Mouse (Mus musculus) heart, embryonic 10.5 days (tissue): ENCODE data around the gene Mta3. TPM values are rescaled to one million over a fixed set of nuclear protein-coding genes. Genes with fewer than 3 reads are reported as not detected.
A peak's percentile ranks its signal among the peaks of the same experiment; 100 is the strongest.

Experiments
- DNase-seq: peaks from one replicate; pipeline ENCODE4 v3.0.0-alpha.2; 2017; ENCODE audit warnings: low spot score
- H3K27ac ChIP-seq: fragments of 300-500 bp; sonication (generic); 2 replicates; pipeline ENCODE4 v1.5.1; 2016; ENCODE audit warnings: mild to moderate bottlenecking
- H3K27me3 ChIP-seq: fragments of 300-500 bp; sonication (generic); 2 replicates; pipeline ENCODE4 v1.6.1; 2016; ENCODE audit warnings: mild to moderate bottlenecking; ENCODE audit not compliant: poor library complexity, insufficient read depth, severe bottlenecking
- H3K36me3 ChIP-seq: fragments of 300-500 bp; sonication (generic); 2 replicates; pipeline ENCODE4 v1.6.1; 2016; ENCODE audit warnings: mild to moderate bottlenecking, moderate library complexity
- H3K4me1 ChIP-seq: fragments of 300-500 bp; sonication (generic); 2 replicates; pipeline ENCODE4 v1.6.1; 2016; ENCODE audit warnings: mild to moderate bottlenecking
- H3K4me3 ChIP-seq: fragments of 300-500 bp; sonication (generic); 2 replicates; pipeline ENCODE4 v1.5.1; 2016; ENCODE audit warnings: mild to moderate bottlenecking, moderate library complexity
- H3K9me3 ChIP-seq: fragments of 300-500 bp; sonication (generic); 2 replicates; pipeline ENCODE4 v1.6.1; 2016; ENCODE audit warnings: mild to moderate bottlenecking, moderate library complexity
- WGBS: fragments of 180-500 bp; shearing (Covaris S2); methylation state at CpG from one replicate; pipeline ENCODE4 v1.1.7; 2016; 5-methylcytosine and 5-hydroxymethylcytosine counted together
- polyA plus RNA-seq: library from polyadenylated mRNA; unstranded; fragments of >200 nt; fragmentation: Nextera tagmentation; extraction: Ambion mirVana; gene quantifications from 2 replicates; pipeline ENCODE4 v1.2.1, GENCODE M21; 2016

The Mta3 gene
- polyA plus RNA-seq, 1 experiment from 2014 or later, result 50.5 TPM

- no peaks in the 10 kb centered on the region for H3K27me3 ChIP-seq
- DNase-seq, result peak; percentile 89
- H3K36me3 ChIP-seq, result peaks cover 35% of the 10 kb centered on the region
- H3K9me3 ChIP-seq, result no peaks in the 10 kb centered on the region
- peaks cover 28% of the 10 kb centered on the region for H3K4me1 ChIP-seq
- no peak overlapping the region for H3K4me3 ChIP-seq
- no peak overlapping the region for H3K27ac ChIP-seq
- WGBS, result 74% methylated on average over 11 of the region's 11 CpGs
These were observed 101.9 kb downstream of the Mta3 start for GRCm38 (mm10) chr17:83807778-83808398.

GRCm38 (mm10) chr17:83808476-83809098 lies 102.6 kb downstream of the Mta3 start:
- H3K4me1 ChIP-seq, result peaks cover 21% of the 10 kb centered on the region
- 83% methylated on average over 12 of the region's 12 CpGs for WGBS
- DNase-seq, result no peak
- no peak overlapping the region for H3K27ac ChIP-seq
- H3K4me3 ChIP-seq, result no peak overlapping the region
- no peaks in the 10 kb centered on the region for H3K9me3 ChIP-seq
- H3K36me3 ChIP-seq, result peaks cover 35% of the 10 kb centered on the region
- no peaks in the 10 kb centered on the region for H3K27me3 ChIP-seq

GRCm38 (mm10) chr17:83809197-83809829 lies 103.3 kb downstream of the Mta3 start:
- no peaks in the 10 kb centered on the region for H3K9me3 ChIP-seq
- WGBS, result 83% methylated on average over 17 of the region's 17 CpGs
- H3K4me3 ChIP-seq, result no peak overlapping the region
- peaks cover 14% of the 10 kb centered on the region for H3K4me1 ChIP-seq
- H3K27ac ChIP-seq, result no peak overlapping the region
- DNase-seq, result no peak
- H3K36me3 ChIP-seq, result peaks cover 35% of the 10 kb centered on the region
- no peaks in the 10 kb centered on the region for H3K27me3 ChIP-seq

GRCm38 (mm10) chr17:83810285-83810684 lies 104.3 kb downstream of the Mta3 start:
- peaks cover 8% of the 10 kb centered on the region; the same call in 1 of the 2 replicates for H3K4me1 ChIP-seq
- no peak for DNase-seq
- WGBS, result 85% methylated on average over 5 of the region's 5 CpGs
- no peak overlapping the region for H3K4me3 ChIP-seq
- H3K9me3 ChIP-seq, result no peaks in the 10 kb centered on the region
- no peak overlapping the region for H3K27ac ChIP-seq
- peaks cover 30% of the 10 kb centered on the region; the same call in 1 of the 2 replicates for H3K36me3 ChIP-seq
- no peaks in the 10 kb centered on the region for H3K27me3 ChIP-seq

GRCm38 (mm10) chr17:83812200-83812944 lies 106.4 kb downstream of the Mta3 start:
- no peaks in the 10 kb centered on the region for H3K27me3 ChIP-seq
- DNase-seq, result no peak
- no peaks in the 10 kb centered on the region for H3K9me3 ChIP-seq
- H3K4me1 ChIP-seq, result peaks cover 1% of the 10 kb centered on the region; the same call in 1 of the 2 replicates
- no peak overlapping the region for H3K27ac ChIP-seq
- H3K4me3 ChIP-seq, result no peak overlapping the region
- peaks cover 11% of the 10 kb centered on the region; the same call in 1 of the 2 replicates for H3K36me3 ChIP-seq
- 94% methylated on average over 17 of the region's 17 CpGs for WGBS

- peaks cover 11% of the 10 kb centered on the region; the same call in 1 of the 2 replicates for H3K36me3 ChIP-seq
- H3K27ac ChIP-seq, result no peak overlapping the region
- no peaks in the 10 kb centered on the region for H3K9me3 ChIP-seq
- no peaks in the 10 kb centered on the region for H3K27me3 ChIP-seq
- no peak for DNase-seq
- no peaks in the 10 kb centered on the region for H3K4me1 ChIP-seq
- H3K4me3 ChIP-seq, result no peak overlapping the region
- WGBS, result 89% methylated on average over 4 of the region's 4 CpGs
These were observed 107.1 kb downstream of the Mta3 start for GRCm38 (mm10) chr17:83813050-83813449.

- no peaks in the 10 kb centered on the region for H3K27me3 ChIP-seq
- peaks cover 7% of the 10 kb centered on the region; the same call in 1 of the 2 replicates for H3K36me3 ChIP-seq
- H3K27ac ChIP-seq, result no peak overlapping the region
- no peak for DNase-seq
- whole genome bisulfite sequencing, result 80% methylated on average over 7 of the region's 7 CpGs
- H3K9me3 ChIP-seq, result no peaks in the 10 kb centered on the region
- peaks cover 19% of the 10 kb centered on the region for H3K4me1 ChIP-seq
- H3K4me3 ChIP-seq, result no peak overlapping the region
These were observed 111.0 kb downstream of the Mta3 start for GRCm38 (mm10) chr17:83816996-83817395.

GRCm38 (mm10) chr17:83819503-83819902 lies 113.5 kb downstream of the Mta3 start:
- Histone ChIP-seq H3K27ac (no peak overlapping the region; the same call in 1 of the 2 replicates), H3K36me3 (peaks cover 2% of the 10 kb centered on the region; the same call in 1 of the 2 replicates), H3K4me3 (no peak overlapping the region), H3K9me3 (no peaks in the 10 kb centered on the region), H3K4me1 (peaks cover 32% of the 10 kb centered on the region), H3K27me3 (no peaks in the 10 kb centered on the region)
- no peak for DNase-seq
- 76% methylated on average over 8 of the region's 8 CpGs for WGBS

GRCm38 (mm10) chr17:83820701-83821100 lies 114.7 kb downstream of the Mta3 start:
- 87% methylated on average over 5 of the region's 5 CpGs for WGBS
- DNase-seq, result no peak
- Histone ChIP-seq H3K9me3 (no peaks in the 10 kb centered on the region), H3K27me3 (no peaks in the 10 kb centered on the region), H3K27ac (no peak overlapping the region), H3K4me1 (peaks cover 32% of the 10 kb centered on the region), H3K36me3 (peaks cover 2% of the 10 kb centered on the region; the same call in 1 of the 2 replicates), H3K4me3 (no peak overlapping the region)

- no peak overlapping the region for H3K27ac ChIP-seq
- H3K9me3 ChIP-seq, result no peaks in the 10 kb centered on the region
- DNase-seq, result no peak
- WGBS, result 91% methylated on average over 3 of the region's 3 CpGs
- H3K4me1 ChIP-seq, result peaks cover 32% of the 10 kb centered on the region
- no peaks in the 10 kb centered on the region for H3K27me3 ChIP-seq
- H3K4me3 ChIP-seq, result no peak overlapping the region
- H3K36me3 ChIP-seq, result peaks cover 2% of the 10 kb centered on the region; the same call in 1 of the 2 replicates
These were observed 115.9 kb downstream of the Mta3 start for GRCm38 (mm10) chr17:83821876-83822275.

GRCm38 (mm10) chr17:83823835-83824234 lies 117.9 kb downstream of the Mta3 start:
- H3K9me3 ChIP-seq, result no peaks in the 10 kb centered on the region
- 0 out of 2 replicates have a peak overlapping the region, but pooled peaks have one; percentile 9 for H3K27ac ChIP-seq
- H3K4me3 ChIP-seq, result no peak overlapping the region
- DNase-seq, result no peak
- peaks cover 41% of the 10 kb centered on the region for H3K4me1 ChIP-seq
- WGBS, result 84% methylated on average over 7 of the region's 7 CpGs
- no peaks in the 10 kb centered on the region for H3K27me3 ChIP-seq
- peaks cover 2% of the 10 kb centered on the region; the same call in 1 of the 2 replicates for H3K36me3 ChIP-seq

- Histone ChIP-seq H3K36me3 (no peaks in the 10 kb centered on the region), H3K4me1 (peaks cover 30% of the 10 kb centered on the region), H3K4me3 (no peak overlapping the region), H3K9me3 (no peaks in the 10 kb centered on the region), H3K27ac (no peak overlapping the region), H3K27me3 (no peaks in the 10 kb centered on the region)
- WGBS, result 62% methylated on average over 3 of the region's 3 CpGs
- no peak for DNase-seq
These were observed 123.4 kb downstream of the Mta3 start for GRCm38 (mm10) chr17:83829356-83829755.
